Comparison of ENCODE assay signal across 8 mouse cellular contexts in the genomic region with DNA sequence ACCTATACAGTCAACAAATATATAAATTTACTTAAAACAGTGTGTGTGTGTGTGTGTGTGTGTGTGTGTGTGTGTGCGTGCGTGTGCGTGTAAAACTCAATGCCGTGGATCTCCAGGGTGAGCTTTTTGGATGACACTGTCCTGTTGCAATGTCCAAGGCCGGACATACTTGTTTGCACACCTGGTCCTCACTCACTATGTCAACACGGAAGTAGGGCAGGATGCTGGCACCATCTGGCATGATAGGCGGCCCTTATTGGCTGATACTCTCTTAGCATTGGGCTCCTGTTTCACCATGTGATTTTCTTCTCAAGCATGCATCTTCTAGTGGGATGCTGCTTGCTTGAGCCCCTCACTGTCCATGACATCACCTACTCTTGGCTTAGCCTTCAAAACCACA. TPM values are rescaled to one million over a fixed set of nuclear protein-coding genes. Genes with fewer than 3 reads are reported as not detected.
DNase-seq lines count a peak whose midpoint lies in the region; ATAC-seq lines count a peak whose summit lies in the region.

No protein-coding gene starts in this region.

- H3K4me3 ChIP-seq in lung, embryonic 15.5 days, result peak overlapping the region; percentile 69
- peak overlapping the region; percentile 62 for H3K4me3 ChIP-seq in embryonic facial prominence, embryonic 13.5 days
- peak overlapping the region; percentile 81 for H3K4me3 ChIP-seq in liver, embryonic 11.5 days (ENCODE audit: low read depth, low read length)
- H3K4me3 ChIP-seq in stomach, embryonic 14.5 days (ENCODE audit: low read depth, low read length), result peak overlapping the region; percentile 67; the same call in 1 of the 2 replicates

- no peaks in the 10 kb centered on the region for H3K36me3 ChIP-seq in lung, embryonic 15.5 days
- no peaks in the 10 kb centered on the region for H3K36me3 ChIP-seq in embryonic facial prominence, embryonic 13.5 days
- no peaks in the 10 kb centered on the region for H3K36me3 ChIP-seq in liver, embryonic 11.5 days (ENCODE audit: control insufficient read depth, insufficient read depth, low read length)
- no peaks in the 10 kb centered on the region for H3K36me3 ChIP-seq in stomach, embryonic 14.5 days (ENCODE audit: control insufficient read depth, insufficient read depth, low read length)

- H3K9me3 ChIP-seq in lung, embryonic 15.5 days, result no peaks in the 10 kb centered on the region
- H3K9me3 ChIP-seq in embryonic facial prominence, embryonic 13.5 days, result no peaks in the 10 kb centered on the region
- H3K9me3 ChIP-seq in liver, embryonic 11.5 days (ENCODE audit: control insufficient read depth, low read length), result no peaks in the 10 kb centered on the region
- no peaks in the 10 kb centered on the region for H3K9me3 ChIP-seq in stomach, embryonic 14.5 days (ENCODE audit: control insufficient read depth, low read depth, low read length)

- DNase-seq in lung, postnatal 4 days, result no peak
- DNase-seq in liver, embryonic 11.5 days (ENCODE audit: low spot score), result no peak
- no peak for DNase-seq in gastrocnemius, postnatal 4 days (ENCODE audit: low spot score in 2 of 2)
- no peak for DNase-seq in layer of hippocampus, adult 18-20 months (ENCODE audit: low spot score in 2 of 2)

- H3K27me3 ChIP-seq in lung, embryonic 15.5 days, result no peaks in the 10 kb centered on the region
- H3K27me3 ChIP-seq in embryonic facial prominence, embryonic 13.5 days, result no peaks in the 10 kb centered on the region
- no peaks in the 10 kb centered on the region for H3K27me3 ChIP-seq in liver, embryonic 11.5 days (replicated peaks; ENCODE audit: control insufficient read depth, insufficient read depth, low read length)
- H3K27me3 ChIP-seq in stomach, embryonic 14.5 days (ENCODE audit: control insufficient read depth, insufficient read depth, low read length), result no peaks in the 10 kb centered on the region

- H3K4me2 ChIP-seq in lung, embryonic 15.5 days, result peak overlapping the region; percentile 71
- peak overlapping the region; percentile 66 for H3K4me2 ChIP-seq in embryonic facial prominence, embryonic 13.5 days
- H3K4me2 ChIP-seq in liver, embryonic 11.5 days, result peak overlapping the region; percentile 87
- H3K4me2 ChIP-seq in stomach, embryonic 14.5 days (replicated peaks; ENCODE audit: low read depth, low read length), result peak overlapping the region; percentile 46

- WGBS in lung, embryonic 15.5 days, result 56% methylated on average over 7 of the region's 7 CpGs
- 69% methylated on average over 7 of the region's 7 CpGs for WGBS in embryonic facial prominence, embryonic 13.5 days
- 58% methylated on average over 7 of the region's 7 CpGs for WGBS in liver, embryonic 11.5 days
- 59% methylated on average over 7 of the region's 7 CpGs for WGBS in stomach, embryonic 14.5 days

- H3K9ac ChIP-seq in lung, embryonic 15.5 days, result no peak overlapping the region
- H3K9ac ChIP-seq in embryonic facial prominence, embryonic 13.5 days, result no peak overlapping the region
- H3K9ac ChIP-seq in liver, embryonic 11.5 days (ENCODE audit: low read depth, low read length), result no peak overlapping the region
- no peak overlapping the region for H3K9ac ChIP-seq in stomach, embryonic 14.5 days (replicated peaks; ENCODE audit: low read depth, low read length)

- ATAC-seq in lung, embryonic 15.5 days (ENCODE audit: borderline replicate concordance, extremely low read depth, low FRiP score, low TSS enrichment), result no peak
- ATAC-seq in embryonic facial prominence, embryonic 13.5 days (ENCODE audit: insufficient number of reproducible peaks, insufficient read depth, low FRiP score, low TSS enrichment, low read depth), result no peak
- ATAC-seq in liver, embryonic 11.5 days (replicated peaks; ENCODE audit: low FRiP score), result no peak
- no peak for ATAC-seq in stomach, embryonic 14.5 days (ENCODE audit: insufficient number of reproducible peaks, insufficient read depth, low FRiP score, low read depth)
- no peak for ATAC-seq in erythroid progenitor cell, adult 5-6 weeks (replicated peaks; ENCODE audit: low FRiP score, poor library complexity, severe bottlenecking)

- H3K27ac ChIP-seq in lung, embryonic 15.5 days, result peak overlapping the region; percentile 98
- H3K27ac ChIP-seq in embryonic facial prominence, embryonic 13.5 days, result no peak overlapping the region
- H3K27ac ChIP-seq in liver, embryonic 11.5 days (ENCODE audit: low read depth, low read length), result no peak overlapping the region
- no peak overlapping the region for H3K27ac ChIP-seq in stomach, embryonic 14.5 days (ENCODE audit: low read length)

- H3K4me1 ChIP-seq in lung, embryonic 15.5 days, result peaks cover 24% of the 10 kb centered on the region
- peaks cover 18% of the 10 kb centered on the region for H3K4me1 ChIP-seq in embryonic facial prominence, embryonic 13.5 days
- H3K4me1 ChIP-seq in liver, embryonic 11.5 days (replicated peaks; ENCODE audit: control insufficient read depth, insufficient read depth, low read length), result peaks cover 20% of the 10 kb centered on the region
- peaks cover 3% of the 10 kb centered on the region; the same call in 1 of the 2 replicates for H3K4me1 ChIP-seq in stomach, embryonic 14.5 days (ENCODE audit: control insufficient read depth, insufficient read depth, low read length)

RNA-seq across cellular contexts. Expression of gene Klrb1b, which starts 13.8 kb away (rescaled TPM):
- polyA plus RNA-seq in lung, embryonic 15.5 days (2015; fragmentation: Nextera tagmentation; extraction: Ambion mirVana), result 0.16 and 0.18 TPM in 2 replicates
- polyA plus RNA-seq in embryonic facial prominence, embryonic 13.5 days (2015; fragmentation: Nextera tagmentation; extraction: Ambion mirVana), result 0.19 TPM in 1 of 2 replicates, not detected in the other
- not detected in 2 replicates for polyA plus RNA-seq in liver, embryonic 11.5 days (2014; fragmentation: Nextera tagmentation; extraction: Ambion mirVana)
- polyA plus RNA-seq in stomach, embryonic 14.5 days (2014; fragmentation: Nextera tagmentation; extraction: Ambion mirVana), result 0.29 and 0.34 TPM in 2 replicates
- 2.9 TPM in 1 of 2 replicates, not detected in the other for total RNA-seq in erythroid progenitor cell, adult 5-6 weeks (2015; ENCODE audit: low replicate concordance)
- total RNA-seq in erythroid progenitor cell, adult 5-6 weeks (2017; ENCODE audit: low replicate concordance), result not detected in 2 replicates
- total RNA-seq in gastrocnemius, postnatal 4 days (2021), result not detected
- not detected for total RNA-seq in layer of hippocampus, adult 18-20 months (2021)

RNA-seq across cellular contexts. Expression of gene Gm44511, which starts 13.8 kb away (rescaled TPM):
- polyA plus RNA-seq in lung, embryonic 15.5 days (2015; fragmentation: Nextera tagmentation; extraction: Ambion mirVana), result not detected in 2 replicates
- polyA plus RNA-seq in embryonic facial prominence, embryonic 13.5 days (2015; fragmentation: Nextera tagmentation; extraction: Ambion mirVana), result not detected in 2 replicates
- not detected in 2 replicates for polyA plus RNA-seq in liver, embryonic 11.5 days (2014; fragmentation: Nextera tagmentation; extraction: Ambion mirVana)
- not detected in 2 replicates for polyA plus RNA-seq in stomach, embryonic 14.5 days (2014; fragmentation: Nextera tagmentation; extraction: Ambion mirVana)
- total RNA-seq in erythroid progenitor cell, adult 5-6 weeks (2015; ENCODE audit: low replicate concordance), result not detected in 2 replicates
- not detected in 2 replicates for total RNA-seq in erythroid progenitor cell, adult 5-6 weeks (2017; ENCODE audit: low replicate concordance)
- total RNA-seq in gastrocnemius, postnatal 4 days (2021), result not detected
- total RNA-seq in layer of hippocampus, adult 18-20 months (2021), result not detected

RNA-seq across cellular contexts. Expression of gene Clec2i, which starts 47.5 kb away (rescaled TPM):
- 0.24 and 0.32 TPM in 2 replicates for polyA plus RNA-seq in lung, embryonic 15.5 days (2015; fragmentation: Nextera tagmentation; extraction: Ambion mirVana)
- polyA plus RNA-seq in embryonic facial prominence, embryonic 13.5 days (2015; fragmentation: Nextera tagmentation; extraction: Ambion mirVana), result 0.19 and 0.20 TPM in 2 replicates
- polyA plus RNA-seq in liver, embryonic 11.5 days (2014; fragmentation: Nextera tagmentation; extraction: Ambion mirVana), result not detected in 2 replicates
- not detected in 2 replicates for polyA plus RNA-seq in stomach, embryonic 14.5 days (2014; fragmentation: Nextera tagmentation; extraction: Ambion mirVana)
- 3.2 and 4.6 TPM in 2 replicates for total RNA-seq in erythroid progenitor cell, adult 5-6 weeks (2015; ENCODE audit: low replicate concordance)
- 7.7 and 13.5 TPM in 2 replicates for total RNA-seq in erythroid progenitor cell, adult 5-6 weeks (2017; ENCODE audit: low replicate concordance)
- total RNA-seq in gastrocnemius, postnatal 4 days (2021), result under 1 TPM in 1 of 2 experiments, not detected in 1; 0.21 TPM
- not detected for total RNA-seq in layer of hippocampus, adult 18-20 months (2021)

RNA-seq across cellular contexts. Expression of gene Klrb1c, which starts 50.9 kb away (rescaled TPM):
- polyA plus RNA-seq in lung, embryonic 15.5 days (2015; fragmentation: Nextera tagmentation; extraction: Ambion mirVana), result 0.15 and 0.16 TPM in 2 replicates
- polyA plus RNA-seq in embryonic facial prominence, embryonic 13.5 days (2015; fragmentation: Nextera tagmentation; extraction: Ambion mirVana), result 0.10 TPM in 1 of 2 replicates, not detected in the other
- polyA plus RNA-seq in liver, embryonic 11.5 days (2014; fragmentation: Nextera tagmentation; extraction: Ambion mirVana), result not detected in 2 replicates
- not detected in 2 replicates for polyA plus RNA-seq in stomach, embryonic 14.5 days (2014; fragmentation: Nextera tagmentation; extraction: Ambion mirVana)
- total RNA-seq in erythroid progenitor cell, adult 5-6 weeks (2015; ENCODE audit: low replicate concordance), result 10.5 TPM in 1 of 2 replicates, not detected in the other
- 1.3 and 1.5 TPM in 2 replicates for total RNA-seq in erythroid progenitor cell, adult 5-6 weeks (2017; ENCODE audit: low replicate concordance)
- total RNA-seq in gastrocnemius, postnatal 4 days (2021), result under 1 TPM; 0.15 to 0.16 TPM
- not detected for total RNA-seq in layer of hippocampus, adult 18-20 months (2021)

RNA-seq across cellular contexts. Expression of gene BC035044, which starts 51.0 kb away (rescaled TPM):
- polyA plus RNA-seq in lung, embryonic 15.5 days (2015; fragmentation: Nextera tagmentation; extraction: Ambion mirVana), result 0.83 and 1.4 TPM in 2 replicates
- 0.77 and 0.90 TPM in 2 replicates for polyA plus RNA-seq in embryonic facial prominence, embryonic 13.5 days (2015; fragmentation: Nextera tagmentation; extraction: Ambion mirVana)
- polyA plus RNA-seq in liver, embryonic 11.5 days (2014; fragmentation: Nextera tagmentation; extraction: Ambion mirVana), result 4.7 and 5.3 TPM in 2 replicates
- polyA plus RNA-seq in stomach, embryonic 14.5 days (2014; fragmentation: Nextera tagmentation; extraction: Ambion mirVana), result 1.5 and 1.9 TPM in 2 replicates
- 10.1 and 21.4 TPM in 2 replicates for total RNA-seq in erythroid progenitor cell, adult 5-6 weeks (2015; ENCODE audit: low replicate concordance)
- total RNA-seq in erythroid progenitor cell, adult 5-6 weeks (2017; ENCODE audit: low replicate concordance), result 19.9 and 20.8 TPM in 2 replicates
- total RNA-seq in gastrocnemius, postnatal 4 days (2021), result under 1 TPM; 0.34 TPM
- 1 to 10 TPM; 1.7 to 1.9 TPM for total RNA-seq in layer of hippocampus, adult 18-20 months (2021)
